10 mouse cellular contexts compared by ENCODE assay signal in the genomic region with DNA sequence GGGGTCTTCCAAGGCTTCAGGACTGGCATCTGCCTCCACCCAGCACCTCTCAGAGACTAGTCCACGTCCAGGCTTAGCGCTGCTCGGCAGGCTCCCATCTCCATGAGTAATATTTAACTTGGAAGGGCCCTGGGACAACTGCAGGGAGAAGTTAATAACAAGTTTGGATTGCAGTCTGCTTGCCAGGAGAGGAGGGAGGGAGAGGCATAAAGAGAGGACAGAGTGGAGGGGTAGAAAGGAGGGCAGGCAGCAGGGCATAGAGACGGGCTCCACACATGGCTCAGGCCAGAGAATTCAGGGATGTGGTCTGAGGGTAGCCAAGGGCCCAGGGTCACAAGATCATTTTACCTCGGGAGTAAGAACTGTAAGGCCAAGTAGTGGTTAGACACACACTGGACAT. TPM values are rescaled to one million over a fixed set of nuclear protein-coding genes. Genes with fewer than 3 reads are reported as not detected.
DNase-seq lines count a peak whose midpoint lies in the region; ATAC-seq and TF ChIP-seq lines count a peak whose summit lies in the region.
"Had no signal": no experiment of that assay in that cellular context is flagged by ENCODE, and none has a peak within 500 bp of the region (broad histone marks: within the 10 kb centered on the region; RNA-seq: fewer than 3 reads in every experiment).

No protein-coding gene starts in this region.

- no peak for DNase-seq in hindbrain, embryonic 14.5 days (ENCODE audit: low spot score)
- DNase-seq in gastrocnemius, postnatal 36 days: peak; percentile 33 to 49
- DNase-seq in kidney, postnatal 0 days (ENCODE audit: low spot score): peak; percentile 76
- DNase-seq in lung, postnatal 4 days: peak; percentile 65 to 73
- no peak for DNase-seq in cerebellum, adult 18-20 months
- DNase-seq in cerebellum, postnatal 36 days: no peak

- peaks cover 27% of the 10 kb centered on the region for H3K4me1 ChIP-seq in hindbrain, embryonic 16.5 days (ENCODE audit: control insufficient read depth, insufficient read depth, low read depth, low read length)
- peaks cover 35% of the 10 kb centered on the region for H3K4me1 ChIP-seq in hindbrain, embryonic 14.5 days (replicated peaks; ENCODE audit: control insufficient read depth, insufficient read depth, low read length)
- peaks cover 49% of the 10 kb centered on the region for H3K4me1 ChIP-seq in kidney, postnatal 0 days (replicated peaks; ENCODE audit: insufficient read depth, low read length)

- peak overlapping the region; percentile 10; the same call in 1 of the 2 replicates for H3K9ac ChIP-seq in hindbrain, embryonic 16.5 days (ENCODE audit: low read depth, low read length)
- no peak overlapping the region for H3K9ac ChIP-seq in hindbrain, embryonic 14.5 days
- no peak overlapping the region for H3K9ac ChIP-seq in kidney, postnatal 0 days (ENCODE audit: low read depth, low read length)

- TF ChIP-seq CTCF in kidney, postnatal 0 days (IDR thresholded peaks at IDR 0.05; ENCODE audit: low read depth): no peak

- H3K4me2 ChIP-seq in hindbrain, embryonic 16.5 days (ENCODE audit: low read length): no peak overlapping the region
- no peak overlapping the region for H3K4me2 ChIP-seq in hindbrain, embryonic 14.5 days (replicated peaks)
- no peak overlapping the region for H3K4me2 ChIP-seq in kidney, postnatal 0 days (ENCODE audit: low read length)

- no peaks in the 10 kb centered on the region for H3K27me3 ChIP-seq in hindbrain, embryonic 16.5 days (replicated peaks; ENCODE audit: control insufficient read depth, insufficient read depth, low read length)
- H3K27me3 ChIP-seq in hindbrain, embryonic 14.5 days (ENCODE audit: control insufficient read depth, insufficient read depth, low read length): no peaks in the 10 kb centered on the region
- H3K27me3 ChIP-seq in kidney, postnatal 0 days (ENCODE audit: insufficient read depth, low read length): no peaks in the 10 kb centered on the region

- 57% methylated on average over 5 of the region's 5 CpGs for WGBS in hindbrain, embryonic 16.5 days
- WGBS in hindbrain, embryonic 14.5 days: 52% methylated on average over 5 of the region's 5 CpGs
- WGBS in kidney, postnatal 0 days: 40% methylated on average over 5 of the region's 5 CpGs

- no peak overlapping the region for H3K4me3 ChIP-seq in hindbrain, embryonic 16.5 days (ENCODE audit: low read length)
- no peak overlapping the region for H3K4me3 ChIP-seq in hindbrain, embryonic 14.5 days (replicated peaks; ENCODE audit: low read length)
- no peak overlapping the region for H3K4me3 ChIP-seq in kidney, postnatal 0 days (replicated peaks; ENCODE audit: low read depth, low read length)
- H3K4me3 ChIP-seq: erythroblast, embryonic 14.5 days; myocyte had no signal

- H3K9me3 ChIP-seq in hindbrain, embryonic 16.5 days (ENCODE audit: control insufficient read depth, low read length): no peaks in the 10 kb centered on the region
- no peaks in the 10 kb centered on the region for H3K9me3 ChIP-seq in hindbrain, embryonic 14.5 days (ENCODE audit: control insufficient read depth, low read length)
- no peaks in the 10 kb centered on the region for H3K9me3 ChIP-seq in kidney, postnatal 0 days (replicated peaks; ENCODE audit: low read length)

- no peaks in the 10 kb centered on the region for H3K36me3 ChIP-seq in hindbrain, embryonic 16.5 days (ENCODE audit: control insufficient read depth, insufficient read depth, low read length)
- no peaks in the 10 kb centered on the region for H3K36me3 ChIP-seq in hindbrain, embryonic 14.5 days (replicated peaks; ENCODE audit: control insufficient read depth, insufficient read depth)
- H3K36me3 ChIP-seq in kidney, postnatal 0 days (ENCODE audit: insufficient read depth, low read length): no peaks in the 10 kb centered on the region

- intact Hi-C loops in gastrocnemius, postnatal 36 days (cut with DNase I): no loop called here

- no peak overlapping the region; the same call in 1 of the 2 replicates for H3K27ac ChIP-seq in hindbrain, embryonic 16.5 days (ENCODE audit: low read depth, low read length)
- H3K27ac ChIP-seq in hindbrain, embryonic 14.5 days: no peak overlapping the region
- peak overlapping the region; percentile 84 for H3K27ac ChIP-seq in kidney, postnatal 0 days

- ATAC-seq in hindbrain, embryonic 16.5 days: no peak
- ATAC-seq in hindbrain, embryonic 14.5 days (ENCODE audit: low FRiP score): no peak
- peak; percentile 53 for ATAC-seq in kidney, postnatal 0 days (replicated peaks; ENCODE audit: low FRiP score, low read depth)
- no peak for ATAC-seq in frontal cortex, adult (ENCODE audit: low TSS enrichment)

RNA-seq across cellular contexts. Expression of gene Faap20, which starts 11.3 kb away (rescaled TPM):
- 72.1 and 72.5 TPM in 2 replicates for polyA plus RNA-seq in hindbrain, embryonic 16.5 days (2015; fragmentation: Nextera tagmentation; extraction: Ambion mirVana)
- polyA plus RNA-seq in hindbrain, embryonic 14.5 days (2014; fragmentation: Nextera tagmentation; extraction: Ambion mirVana): 69.0 and 76.0 TPM in 2 replicates
- 1 to 10 TPM; 3.1 to 4.7 TPM for total RNA-seq in gastrocnemius, postnatal 36 days (2021)
- polyA plus RNA-seq in kidney, postnatal 0 days (2015; fragmentation: Nextera tagmentation; extraction: Ambion mirVana): 77.2 and 80.0 TPM in 2 replicates

RNA-seq across cellular contexts. Expression of gene Ski, which starts 15.9 kb away (rescaled TPM):
- polyA plus RNA-seq in hindbrain, embryonic 16.5 days (2015; fragmentation: Nextera tagmentation; extraction: Ambion mirVana): 11.1 TPM in 2 replicates
- 15.1 and 15.6 TPM in 2 replicates for polyA plus RNA-seq in hindbrain, embryonic 14.5 days (2014; fragmentation: Nextera tagmentation; extraction: Ambion mirVana)
- total RNA-seq in gastrocnemius, postnatal 36 days (2021): 10 to 100 TPM; 28.7 to 30.2 TPM
- polyA plus RNA-seq in kidney, postnatal 0 days (2015; fragmentation: Nextera tagmentation; extraction: Ambion mirVana): 15.5 TPM in 2 replicates

Comparison
In these comparisons a context has a peak if more than half of its experiments do, and no peak if none do; other contexts are left out.
1. DNase-seq: peak in gastrocnemius, postnatal 36 days (2 of 2), kidney, postnatal 0 days (single experiment) and lung, postnatal 4 days (2 of 2); none in hindbrain, embryonic 14.5 days (single experiment), cerebellum, adult 18-20 months (0 of 2) and cerebellum, postnatal 36 days (0 of 2).